Mouse (Mus musculus) urinary bladder, postnatal 36 days (tissue): ENCODE results near the gene Olfr399.

ENCODE experiments used
- DNase-seq, 2 experiments: peaks; one replicate each; pipeline ENCODE4 v3.0.0; 2022; ENCODE audit warnings: low spot score in 2 of 2, mixed read lengths in 1 of 2

Gene Olfr399

GRCm38 (mm10) chr11:74056451-74056850 is at the start of gene Olfr399, which contains the start of gene Olfr139:
Gene Olfr399, minus strand, starts transcription at chr11:74056615.
Gene Olfr139, minus strand, starts transcription at chr11:74056551.
- DNase-seq: no peak

- DNase-seq: no peak
Measured at GRCm38 (mm10) chr11:74105066-74105465, 48.7 kb upstream of the Olfr399 start.

- no peak for DNase-seq
Measured at GRCm38 (mm10) chr11:74101507-74101906, 45.1 kb upstream of the Olfr399 start.

- DNase-seq: no peak
Measured at GRCm38 (mm10) chr11:74100724-74101123, 44.3 kb upstream of the Olfr399 start.

- DNase-seq: no peak
Measured at GRCm38 (mm10) chr11:74069655-74070054, 13.2 kb upstream of the Olfr399 start, which contains the start of gene Zfp616. Gene Zfp616, plus strand, starts transcription at chr11:74069955.

GRCm38 (mm10) chr11:74051347-74051746 is 5.1 kb downstream of the Olfr399 start:
- no peak for DNase-seq
